Mouse (Mus musculus): ENCODE data around the gene Rspry1. TPM values are rescaled to one million over a fixed set of nuclear protein-coding genes. Genes with fewer than 3 reads are reported as not detected.

The Rspry1 gene
- total RNA-seq, 1 experiment: 22.4 TPM

GRCm38 (mm10) chr8:94697956-94698355 is 96.2 kb downstream of the Rspry1 start:
- no peak for DNase-seq (ENCODE audit: low read depth, low spot score)

GRCm38 (mm10) chr8:94699366-94699765 is 97.6 kb downstream of the Rspry1 start:
- no peak for DNase-seq (ENCODE audit: low read depth, low spot score)

More at GRCm38 (mm10) chr8:94697956-94698355, 96.2 kb downstream of the Rspry1 start:
- Histone ChIP-seq H3K36me3 (ENCODE audit: control insufficient read depth, insufficient read depth, low read length, poor library complexity, severe bottlenecking) (no peaks in the 10 kb centered on the region), H3K9me3 (ENCODE audit: control insufficient read depth, insufficient read depth, low read depth, low read length) (no peaks in the 10 kb centered on the region), H3K9ac (ENCODE audit: insufficient read depth, low read depth, low read length, poor library complexity, severe bottlenecking) (no peak overlapping the region), H3K4me3 (ENCODE audit: insufficient read depth in 1 of 2, low read depth in 1 of 2, low read length in 2 of 2, poor library complexity in 1 of 2, severe bottlenecking in 1 of 2) (no peak overlapping the region), H3K27ac (ENCODE audit: insufficient read depth, low read depth, low read length, poor library complexity, severe bottlenecking) (no peak overlapping the region), H3K4me1 (ENCODE audit: control insufficient read depth in 2 of 2, insufficient read depth in 2 of 2, low read length in 2 of 2, poor library complexity in 1 of 2) (0 out of 4 replicates have a peak, but pooled peaks cover 2 to 3% of the 10 kb centered on the region in 2 experiments)
- in situ Hi-C loops (cut with MboI; ENCODE audit: low sequenced_read_pairs in 2 of 2, unreplicated experiment in 2 of 2): no loop called here
- TF ChIP-seq MAFK (IDR thresholded peaks at IDR 0.05; ENCODE audit: insufficient read depth, low read depth, low read length) (no peak), ZC3H11A (IDR thresholded peaks at IDR 0.05; ENCODE audit: borderline replicate concordance, low read depth, low read length) (no peak), HCFC1 (IDR thresholded peaks at IDR 0.05; ENCODE audit: borderline replicate concordance, insufficient read depth, low read length) (no peak), ZNF384 (IDR thresholded peaks at IDR 0.05; ENCODE audit: low read depth, low read length) (no peak)

DNA sequence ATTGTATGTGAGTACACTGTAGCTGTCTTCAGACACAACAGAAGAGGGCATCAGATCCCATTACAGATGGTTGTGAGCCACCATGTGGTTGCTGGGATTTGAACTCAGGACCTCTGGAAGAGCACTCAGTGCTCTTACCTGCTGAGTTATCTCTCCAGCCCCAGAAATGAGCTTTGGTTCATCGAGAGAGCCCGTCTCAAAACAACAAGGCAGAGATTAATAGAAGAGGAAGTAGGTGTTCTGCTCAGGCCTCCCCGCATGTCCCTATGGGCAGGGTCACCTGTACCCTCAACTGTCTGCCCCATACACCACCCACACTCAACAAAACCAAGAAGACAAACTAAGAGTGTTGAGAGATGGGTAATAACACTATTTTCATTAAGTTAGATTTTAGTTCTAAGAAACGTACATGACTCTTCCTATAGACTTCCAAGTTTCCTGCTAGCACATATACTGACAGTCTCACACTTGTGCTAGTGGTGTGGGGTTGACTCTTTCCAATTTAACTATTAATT is 98.7 kb downstream of the Rspry1 start:
- no peaks in the 10 kb centered on the region for H3K36me3 ChIP-seq (ENCODE audit: control insufficient read depth, insufficient read depth, low read length, poor library complexity, severe bottlenecking)
- no peak for TF ChIP-seq MAFK (IDR thresholded peaks at IDR 0.05; ENCODE audit: insufficient read depth, low read depth, low read length)
- no peak for TF ChIP-seq ZNF384 (IDR thresholded peaks at IDR 0.05; ENCODE audit: low read depth, low read length)
- no peak overlapping the region for H3K9ac ChIP-seq (ENCODE audit: insufficient read depth, low read depth, low read length, poor library complexity, severe bottlenecking)
- in situ Hi-C loops (cut with MboI; ENCODE audit: low sequenced_read_pairs in 2 of 2, unreplicated experiment in 2 of 2): loop anchor here (5.0 to 10.0 kb wide), 2 partner anchors 104 to 107 kb away; no protein-coding TSS in a partner anchor
- no peak for DNase-seq (ENCODE audit: low read depth, low spot score)
- peaks cover 0 to 2% of the 10 kb centered on the region in 2 experiments; a peak in 1 of 4 replicates for H3K4me1 ChIP-seq (ENCODE audit: control insufficient read depth in 2 of 2, insufficient read depth in 2 of 2, low read length in 2 of 2, poor library complexity in 1 of 2)
- no peaks in the 10 kb centered on the region for H3K9me3 ChIP-seq (ENCODE audit: control insufficient read depth, insufficient read depth, low read depth, low read length)
- H3K27ac ChIP-seq (ENCODE audit: insufficient read depth, low read depth, low read length, poor library complexity, severe bottlenecking): no peak overlapping the region
- H3K4me3 ChIP-seq (ENCODE audit: insufficient read depth in 1 of 2, low read depth in 1 of 2, low read length in 2 of 2, poor library complexity in 1 of 2, severe bottlenecking in 1 of 2): no peak overlapping the region

More at GRCm38 (mm10) chr8:94699366-94699765, 97.6 kb downstream of the Rspry1 start:
- no peaks in the 10 kb centered on the region for H3K36me3 ChIP-seq (ENCODE audit: control insufficient read depth, insufficient read depth, low read length, poor library complexity, severe bottlenecking)
- no peak overlapping the region for H3K4me3 ChIP-seq (ENCODE audit: insufficient read depth in 1 of 2, low read depth in 1 of 2, low read length in 2 of 2, poor library complexity in 1 of 2, severe bottlenecking in 1 of 2)
- H3K4me1 ChIP-seq (ENCODE audit: control insufficient read depth in 2 of 2, insufficient read depth in 2 of 2, low read length in 2 of 2, poor library complexity in 1 of 2): 0 out of 4 replicates have a peak, but pooled peaks cover 0 to 2% of the 10 kb centered on the region in 2 experiments
- H3K9me3 ChIP-seq (ENCODE audit: control insufficient read depth, insufficient read depth, low read depth, low read length): no peaks in the 10 kb centered on the region
- no peak overlapping the region for H3K27ac ChIP-seq (ENCODE audit: insufficient read depth, low read depth, low read length, poor library complexity, severe bottlenecking)
- in situ Hi-C loops (cut with MboI; ENCODE audit: low sequenced_read_pairs in 2 of 2, unreplicated experiment in 2 of 2): no loop called here
- H3K9ac ChIP-seq (ENCODE audit: insufficient read depth, low read depth, low read length, poor library complexity, severe bottlenecking): no peak overlapping the region
- no peak for TF ChIP-seq MAFK (IDR thresholded peaks at IDR 0.05; ENCODE audit: insufficient read depth, low read depth, low read length)
- TF ChIP-seq ZC3H11A (IDR thresholded peaks at IDR 0.05; ENCODE audit: borderline replicate concordance, low read depth, low read length): no peak
- TF ChIP-seq ZNF384 (IDR thresholded peaks at IDR 0.05; ENCODE audit: low read depth, low read length): no peak
- TF ChIP-seq CHD2 (IDR thresholded peaks at IDR 0.05; ENCODE audit: low read depth, low read length): no peak
- no peak for TF ChIP-seq HCFC1 (IDR thresholded peaks at IDR 0.05; ENCODE audit: borderline replicate concordance, insufficient read depth, low read length)

DNA sequence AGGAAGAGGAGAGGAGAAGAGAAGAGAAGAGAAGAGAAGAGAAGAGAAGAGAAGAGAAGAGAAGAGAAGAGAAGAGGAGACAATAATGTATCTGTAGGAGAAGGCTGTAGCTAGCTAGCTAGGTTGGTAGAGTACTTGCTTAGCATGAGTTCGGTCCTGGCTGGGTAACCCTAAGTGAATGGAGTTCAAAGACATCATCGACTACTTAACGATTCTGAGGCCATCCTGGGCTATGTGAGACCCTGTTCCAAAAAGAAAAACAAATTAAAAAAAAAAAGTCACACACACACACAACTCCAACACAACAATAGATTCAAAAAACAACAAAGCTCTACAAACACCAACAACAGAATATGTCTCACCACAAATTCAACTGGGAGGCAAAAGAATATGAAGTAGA is 100.4 kb downstream of the Rspry1 start:
- Histone ChIP-seq H3K36me3 (ENCODE audit: control insufficient read depth, insufficient read depth, low read length, poor library complexity, severe bottlenecking) (no peaks in the 10 kb centered on the region), H3K27ac (ENCODE audit: insufficient read depth, low read depth, low read length, poor library complexity, severe bottlenecking) (no peak overlapping the region), H3K4me3 (ENCODE audit: insufficient read depth in 1 of 2, low read depth in 1 of 2, low read length in 2 of 2, poor library complexity in 1 of 2, severe bottlenecking in 1 of 2) (no peak overlapping the region), H3K9me3 (ENCODE audit: control insufficient read depth, insufficient read depth, low read depth, low read length) (no peaks in the 10 kb centered on the region), H3K4me1 (ENCODE audit: control insufficient read depth in 2 of 2, insufficient read depth in 2 of 2, low read length in 2 of 2, poor library complexity in 1 of 2) (peaks cover 5% of the 10 kb centered on the region in 2 experiments; a peak in 2 of 4 replicates), H3K9ac (ENCODE audit: insufficient read depth, low read depth, low read length, poor library complexity, severe bottlenecking) (no peak overlapping the region)
- DNase-seq (ENCODE audit: low read depth, low spot score): no peak
- no peak for TF ChIP-seq ZNF384 (IDR thresholded peaks at IDR 0.05; ENCODE audit: low read depth, low read length)
- no peak for TF ChIP-seq CHD2 (IDR thresholded peaks at IDR 0.05; ENCODE audit: low read depth, low read length)
- no peak for TF ChIP-seq MAFK (IDR thresholded peaks at IDR 0.05; ENCODE audit: insufficient read depth, low read depth, low read length)
- TF ChIP-seq ZC3H11A (IDR thresholded peaks at IDR 0.05; ENCODE audit: borderline replicate concordance, low read depth, low read length): no peak
- no peak for TF ChIP-seq HCFC1 (IDR thresholded peaks at IDR 0.05; ENCODE audit: borderline replicate concordance, insufficient read depth, low read length)
- in situ Hi-C loops (cut with MboI; ENCODE audit: low sequenced_read_pairs in 2 of 2, unreplicated experiment in 2 of 2): loop anchor here (5.0 to 10.0 kb wide), 2 partner anchors 103 to 105 kb away; no protein-coding TSS in a partner anchor

Data from ES-E14 (cell line).